Comparison of ENCODE assay signal across 14 mouse cellular contexts in genomic region chr2:60504718-60505117, GRCm38 (mm10). TPM values are rescaled to one million over a fixed set of nuclear protein-coding genes. Genes with fewer than 3 reads are reported as not detected.
DNase-seq lines count a peak whose midpoint lies in the region; ATAC-seq and TF ChIP-seq lines count a peak whose summit lies in the region.
"Had no signal": no experiment of that assay in that cellular context is flagged by ENCODE, and none has a peak within 500 bp of the region (broad histone marks: within the 10 kb centered on the region; RNA-seq: fewer than 3 reads in every experiment).

No protein-coding gene starts in this region.

- no peak overlapping the region for H3K4me3 ChIP-seq in lung, postnatal 0 days (ENCODE audit: low read depth, low read length)
- no peak overlapping the region for H3K4me3 ChIP-seq in lung, adult 2 months (replicated peaks; ENCODE audit: extremely low read depth, low read depth, low read length)
- H3K4me3 ChIP-seq in midbrain, embryonic 16.5 days (ENCODE audit: low read depth, low read length) = no peak overlapping the region
- H3K4me3 ChIP-seq in kidney, embryonic 15.5 days (replicated peaks) = no peak overlapping the region
- H3K4me3 ChIP-seq: limb, embryonic 13.5 days; liver, embryonic 15.5 days had no signal

- H3K4me1 ChIP-seq in lung, postnatal 0 days (ENCODE audit: insufficient read depth, low read depth, low read length) = no peaks in the 10 kb centered on the region
- no peaks in the 10 kb centered on the region for H3K4me1 ChIP-seq in lung, adult 2 months (ENCODE audit: control insufficient read depth, insufficient read depth, low read length)
- no peaks in the 10 kb centered on the region for H3K4me1 ChIP-seq in midbrain, embryonic 16.5 days (ENCODE audit: control insufficient read depth, insufficient read depth, low read length)
- H3K4me1 ChIP-seq in kidney, embryonic 15.5 days = no peaks in the 10 kb centered on the region
- H3K4me1 ChIP-seq: liver, embryonic 15.5 days had no signal

- peak; percentile 15 for DNase-seq in lung, postnatal 0 days (ENCODE audit: low spot score)
- no peak for DNase-seq in lung, adult 2 months
- peak; percentile 25 for DNase-seq in MN1 (ENCODE audit: low spot score)
- peak; percentile 28 for DNase-seq in induced T-regulatory cell, adult 2 months (ENCODE audit: low read depth)
- DNase-seq in gastrocnemius, adult 18-20 months (ENCODE audit: low spot score) = no peak
- DNase-seq: cerebellum, adult 9-11 months; kidney, postnatal 14 days; lung, postnatal 4 days; midbrain, embryonic 14.5 days had no signal

- no peaks in the 10 kb centered on the region for H3K9me3 ChIP-seq in lung, postnatal 0 days (ENCODE audit: low read length)
- H3K9me3 ChIP-seq in midbrain, embryonic 16.5 days (replicated peaks; ENCODE audit: control insufficient read depth, low read length, poor library complexity, severe bottlenecking) = no peaks in the 10 kb centered on the region
- H3K9me3 ChIP-seq in kidney, embryonic 15.5 days (replicated peaks) = no peaks in the 10 kb centered on the region
- H3K9me3 ChIP-seq: limb, embryonic 13.5 days; liver, embryonic 15.5 days had no signal

- 39% methylated on average over 2 of the region's 2 CpGs for WGBS in lung, postnatal 0 days
- 21% methylated on average over 2 of the region's 2 CpGs for WGBS in lung, adult 2 months
- 78% methylated on average over 2 of the region's 2 CpGs for WGBS in midbrain, embryonic 16.5 days
- 29% methylated on average over 2 of the region's 2 CpGs for WGBS in kidney, embryonic 15.5 days

- no peaks in the 10 kb centered on the region for H3K27me3 ChIP-seq in lung, postnatal 0 days (replicated peaks; ENCODE audit: insufficient read depth, low read length)
- H3K27me3 ChIP-seq in midbrain, embryonic 16.5 days (ENCODE audit: control insufficient read depth, insufficient read depth, low read depth, low read length) = no peaks in the 10 kb centered on the region
- no peaks in the 10 kb centered on the region for H3K27me3 ChIP-seq in kidney, embryonic 15.5 days
- H3K27me3 ChIP-seq: limb, embryonic 13.5 days; liver, embryonic 15.5 days had no signal

- H3K4me2 ChIP-seq in lung, postnatal 0 days (replicated peaks; ENCODE audit: low read depth, low read length) = no peak overlapping the region
- no peak overlapping the region for H3K4me2 ChIP-seq in midbrain, embryonic 16.5 days (ENCODE audit: low read length)
- H3K4me2 ChIP-seq in kidney, embryonic 15.5 days = no peak overlapping the region
- H3K4me2 ChIP-seq: limb, embryonic 13.5 days; liver, embryonic 15.5 days had no signal

- H3K36me3 ChIP-seq in lung, postnatal 0 days (ENCODE audit: insufficient read depth, low read length) = no peaks in the 10 kb centered on the region
- no peaks in the 10 kb centered on the region for H3K36me3 ChIP-seq in midbrain, embryonic 16.5 days (ENCODE audit: control insufficient read depth, insufficient read depth, low read length)
- no peaks in the 10 kb centered on the region for H3K36me3 ChIP-seq in kidney, embryonic 15.5 days
- H3K36me3 ChIP-seq: limb, embryonic 13.5 days; liver, embryonic 15.5 days had no signal

- no peak overlapping the region for H3K27ac ChIP-seq in lung, postnatal 0 days (ENCODE audit: low read length)
- no peak overlapping the region for H3K27ac ChIP-seq in midbrain, embryonic 16.5 days (ENCODE audit: low read length)
- H3K27ac ChIP-seq in kidney, embryonic 15.5 days = no peak overlapping the region
- H3K27ac ChIP-seq: limb, embryonic 13.5 days; liver, embryonic 15.5 days had no signal

- ATAC-seq in lung, postnatal 0 days = no peak
- ATAC-seq in midbrain, embryonic 16.5 days = no peak
- no peak for ATAC-seq in kidney, embryonic 15.5 days (replicated peaks; ENCODE audit: low FRiP score)
- ATAC-seq: intestine, postnatal 0 days had no signal

- no peak overlapping the region for H3K9ac ChIP-seq in lung, postnatal 0 days (replicated peaks; ENCODE audit: low read depth)
- no peak overlapping the region for H3K9ac ChIP-seq in midbrain, embryonic 16.5 days (ENCODE audit: low read depth, low read length)
- no peak overlapping the region for H3K9ac ChIP-seq in kidney, embryonic 15.5 days
- H3K9ac ChIP-seq: limb, embryonic 13.5 days; liver, embryonic 15.5 days had no signal

- TF ChIP-seq EP300 in lung, postnatal 0 days (IDR thresholded peaks at IDR 0.05) = no peak

- TF ChIP-seq POLR2A in lung, adult 2 months (IDR thresholded peaks at IDR 0.05; ENCODE audit: borderline replicate concordance, extremely low read depth, low read depth, low read length) = no peak

- TF ChIP-seq CTCF in lung, postnatal 0 days (IDR thresholded peaks at IDR 0.05) = no peak
- no peak for TF ChIP-seq CTCF in lung, adult 2 months (IDR thresholded peaks at IDR 0.05; ENCODE audit: insufficient read depth, low read length)

RNA-seq across cellular contexts. Expression of gene Pla2r1, which starts 48.4 kb away (rescaled TPM):
- polyA plus RNA-seq in lung, postnatal 0 days (2015; fragmentation: Nextera tagmentation; extraction: Ambion mirVana) = 1.4 and 1.6 TPM in 2 replicates
- polyA plus RNA-seq in lung, adult 2 months (2012; rRNA removed) = 9.3 and 14.1 TPM in 2 replicates
- polyA plus RNA-seq in midbrain, embryonic 16.5 days (2015; fragmentation: Nextera tagmentation; extraction: Ambion mirVana) = 0.32 and 0.50 TPM in 2 replicates
- 3.4 and 4.0 TPM in 2 replicates for polyA plus RNA-seq in kidney, embryonic 15.5 days (2015; fragmentation: Nextera tagmentation; extraction: Ambion mirVana)
- total RNA-seq in gastrocnemius, adult 18-20 months (2021) = under 1 TPM; 0.74 to 0.96 TPM

Comparison
In these comparisons a context has a peak if more than half of its experiments do, and no peak if none do; other contexts are left out.
1. DNase-seq: peak in lung, postnatal 0 days (single experiment), MN1 (single experiment) and induced T-regulatory cell, adult 2 months (single experiment); none in lung, adult 2 months (single experiment) and gastrocnemius, adult 18-20 months (single experiment).